Mouse (Mus musculus) CD8-positive naive resting alpha-beta T cell, adult 2 months (primary cell): ENCODE data around the gene Ccr6.
A peak's percentile ranks its signal among the peaks of the same experiment; 100 is the strongest.

Experiments used
- DNase-seq, 2 experiments: peaks; one replicate each; pipeline ENCODE4 v3.0.0; 2022; ENCODE audit warnings: low read depth in 2 of 2, low spot score in 2 of 2

Ccr6 gene

DNA sequence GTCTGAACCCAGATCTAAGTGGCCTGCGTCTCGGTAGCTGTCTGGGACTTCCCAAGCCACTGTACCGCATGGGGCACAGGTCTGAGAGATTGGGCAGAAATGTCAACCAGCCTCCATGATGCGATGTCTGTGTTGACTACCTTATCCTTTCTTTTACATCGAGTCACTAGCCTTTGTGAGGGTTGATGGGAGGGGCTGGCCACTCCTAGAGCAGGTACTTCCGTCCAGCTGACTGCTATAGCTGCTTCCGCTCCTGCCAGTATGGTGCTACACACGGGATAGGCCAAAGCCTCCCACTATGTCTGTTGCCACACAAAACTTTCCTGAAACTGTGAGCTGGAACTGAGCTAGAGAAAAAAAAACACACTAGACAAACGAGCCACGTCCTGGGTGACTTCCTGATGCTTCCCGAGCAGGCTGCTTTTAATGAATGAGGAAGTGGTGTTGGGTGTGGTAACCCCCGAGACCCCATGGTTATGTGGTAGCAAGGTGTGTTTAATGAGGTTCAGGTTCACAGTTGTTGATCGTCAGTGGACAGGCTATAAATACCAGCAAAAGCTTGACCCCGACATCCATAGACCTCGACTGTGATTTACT, 2.1 kb upstream of the Ccr6 start:
- DNase-seq, result no peak

DNA sequence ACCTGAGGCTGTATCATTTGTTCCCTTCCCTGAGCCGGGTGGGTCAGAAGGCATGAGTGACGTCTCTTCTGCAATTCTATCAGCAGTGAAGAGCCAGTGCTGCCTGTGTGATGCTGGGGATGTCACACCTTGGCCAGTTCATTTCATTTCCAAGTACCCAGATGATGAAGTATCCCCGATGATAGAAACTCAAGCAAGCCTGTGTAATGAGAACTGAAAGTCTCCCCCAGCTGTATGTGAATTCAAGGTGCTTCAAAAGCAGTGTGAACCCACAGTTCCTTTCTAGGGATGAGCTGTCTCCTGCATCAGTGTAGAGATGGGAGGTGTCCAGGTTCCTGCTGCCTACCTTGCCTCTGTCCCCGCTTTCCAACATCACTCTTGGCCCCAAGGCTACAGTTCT, 1.3 kb upstream of the Ccr6 start:
- no peak for DNase-seq

DNA sequence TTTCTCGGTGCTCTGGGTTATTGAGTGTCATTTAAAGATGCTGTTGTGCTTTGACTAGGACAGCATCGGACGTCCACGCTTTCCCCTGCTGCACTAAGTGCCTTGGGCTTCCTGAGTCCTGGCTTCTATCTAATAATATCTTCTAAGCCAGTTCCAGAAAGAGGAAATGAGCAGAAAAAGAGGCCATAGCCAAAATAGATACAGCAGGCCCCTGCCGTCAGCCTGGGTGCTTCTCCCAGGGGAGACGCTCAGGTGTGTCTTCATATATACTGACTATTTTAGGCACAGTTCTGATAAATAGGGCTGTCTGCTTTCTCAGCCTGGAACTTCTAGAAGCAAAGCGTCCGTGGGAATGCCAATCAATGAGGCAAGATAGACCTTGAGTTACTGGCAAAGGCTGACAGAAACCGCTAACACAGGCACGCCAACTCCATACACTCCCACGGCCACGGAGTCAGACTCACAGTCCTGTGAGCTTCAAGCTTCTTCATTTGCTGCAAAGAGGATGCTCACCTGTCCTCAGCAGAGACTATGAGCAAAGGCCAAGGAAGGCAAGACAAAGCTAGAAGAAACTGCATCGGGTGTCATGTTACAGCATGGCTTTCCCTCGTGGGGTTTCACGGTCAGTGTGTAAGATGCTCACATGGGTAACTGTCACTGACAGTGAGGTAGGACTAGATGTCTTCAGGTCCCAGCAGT, 2.3 kb downstream of the Ccr6 start:
- DNase-seq, result no peak

DNA sequence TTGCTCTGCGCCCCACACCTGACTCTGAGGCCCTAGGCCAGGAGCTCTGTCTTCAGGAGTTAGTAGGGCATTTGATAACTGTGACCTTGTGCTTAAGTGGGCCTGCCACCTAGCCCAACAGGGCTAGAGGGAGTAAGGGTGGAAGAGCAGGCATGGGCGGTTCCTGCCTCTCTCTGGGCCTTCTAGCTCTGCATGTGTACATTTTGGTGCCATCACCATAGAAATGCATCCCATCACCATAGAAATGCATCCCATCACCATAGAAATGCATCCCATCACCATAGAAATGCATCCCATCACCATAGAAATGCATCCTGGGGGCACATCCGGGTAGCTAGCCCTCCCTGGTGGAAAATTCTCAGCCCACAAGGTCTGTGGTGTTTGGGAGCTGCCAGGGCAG, 3.7 kb downstream of the Ccr6 start:
- no peak for DNase-seq

DNA sequence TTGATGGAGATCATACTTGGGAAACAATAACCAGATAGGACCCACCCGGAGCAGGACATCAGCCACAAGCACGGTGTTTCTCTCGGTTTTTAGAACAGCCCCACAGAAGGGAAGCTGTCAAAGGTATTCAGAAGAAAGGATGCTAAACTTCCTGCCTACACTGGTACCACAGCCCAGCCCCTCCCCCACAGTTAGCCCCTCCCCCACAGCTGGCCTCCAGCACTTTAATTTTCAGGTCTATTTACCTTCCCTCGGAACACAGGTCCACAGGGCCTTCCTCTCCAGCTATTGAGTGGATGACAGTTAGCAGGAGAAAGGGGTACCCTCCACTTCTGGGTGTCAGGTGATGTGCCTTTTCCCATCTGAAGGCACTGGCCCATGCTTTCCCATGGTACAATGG, 4.7 kb downstream of the Ccr6 start:
- DNase-seq, result no peak

DNA sequence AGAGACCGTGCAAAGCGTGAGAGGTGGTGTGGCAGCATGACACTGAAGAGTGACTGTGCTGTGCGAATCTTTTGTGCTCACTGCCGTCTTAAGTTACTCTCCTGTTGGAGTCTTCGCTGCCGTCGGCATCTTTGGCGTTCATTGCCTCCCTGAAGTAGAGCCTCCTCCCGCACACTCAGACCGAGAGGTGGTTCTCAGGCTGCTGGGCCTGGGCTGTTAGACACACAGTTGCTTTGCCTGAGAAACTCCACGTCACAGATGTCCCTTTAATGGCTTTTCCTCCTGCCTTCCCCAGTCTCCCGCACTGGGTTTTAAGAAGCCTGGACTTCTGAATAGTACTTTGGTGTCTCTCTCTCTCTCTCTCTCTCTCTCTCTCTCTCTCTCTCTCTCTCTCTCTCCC, 5.8 kb downstream of the Ccr6 start:
- no peak for DNase-seq

DNA sequence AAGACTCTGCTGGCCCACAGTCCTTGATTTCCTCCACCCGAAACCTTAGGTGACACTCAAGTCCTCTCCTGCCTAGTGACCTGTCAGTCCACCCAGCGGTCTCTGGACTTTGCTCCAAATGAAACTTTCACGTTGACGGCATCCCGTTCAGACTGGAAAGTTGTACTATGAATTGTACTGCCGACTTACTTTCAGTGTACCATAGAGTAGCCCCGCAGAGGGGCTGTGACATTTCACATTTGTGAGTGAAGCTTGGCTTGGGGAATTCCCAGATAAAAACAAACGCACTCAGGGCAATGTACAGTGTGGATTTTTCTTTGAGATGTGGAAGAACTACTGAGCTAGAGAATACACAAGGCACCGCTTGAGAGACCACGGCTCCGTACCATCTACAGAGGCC, 6.3 kb downstream of the Ccr6 start:
- DNase-seq, result no peak

DNA sequence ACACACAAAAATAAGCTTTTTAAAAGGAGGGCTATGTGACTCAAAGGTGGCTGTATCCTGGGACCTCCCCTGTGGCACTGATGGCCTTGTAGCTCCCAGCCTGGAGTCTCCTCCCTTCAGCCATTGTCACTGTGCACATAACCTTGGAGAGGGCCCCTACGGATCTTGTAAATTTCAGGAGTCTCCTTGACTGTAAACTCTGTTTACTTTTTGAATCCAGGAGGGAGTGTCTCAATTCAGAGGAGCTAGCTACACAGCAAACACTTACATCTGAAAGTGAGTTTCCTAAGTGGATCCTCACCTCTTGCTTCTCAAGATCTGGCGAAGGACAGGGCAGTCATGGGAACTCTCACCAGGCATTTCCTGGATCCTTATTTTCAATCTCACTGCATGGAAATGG, 8.3 kb downstream of the Ccr6 start:
- DNase-seq, result no peak

DNA sequence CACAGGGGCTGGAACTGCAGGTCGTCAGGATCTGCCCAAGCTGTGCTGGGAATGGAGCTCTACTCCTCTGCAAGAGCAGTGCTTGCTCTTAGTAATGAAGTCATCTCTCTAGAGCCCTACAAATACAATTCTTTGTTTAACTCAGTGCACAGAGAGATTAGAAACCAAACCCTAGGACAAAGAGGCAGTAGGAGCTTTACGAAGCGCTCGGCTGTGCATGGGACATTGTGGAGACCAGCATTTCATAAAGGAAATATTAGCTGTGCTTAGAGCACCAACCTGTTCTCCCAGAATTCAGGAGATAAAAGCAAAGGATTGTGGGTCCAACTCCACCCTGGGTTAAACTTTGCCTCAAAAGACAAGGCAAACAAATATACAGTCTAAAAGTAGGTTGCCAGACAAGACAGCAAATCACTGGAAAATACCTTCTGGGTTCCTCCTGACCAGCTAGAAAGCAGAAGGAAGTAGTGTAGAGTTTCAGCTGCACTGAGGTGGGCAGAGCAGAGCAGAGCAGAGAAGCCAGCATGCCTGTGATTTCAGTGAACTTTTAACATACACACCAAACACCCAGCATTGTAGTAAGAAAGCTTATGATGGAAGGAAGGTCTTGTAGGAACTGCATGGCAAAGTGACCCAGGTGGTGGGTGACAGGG, 10.4 kb downstream of the Ccr6 start:
- no peak for DNase-seq

DNA sequence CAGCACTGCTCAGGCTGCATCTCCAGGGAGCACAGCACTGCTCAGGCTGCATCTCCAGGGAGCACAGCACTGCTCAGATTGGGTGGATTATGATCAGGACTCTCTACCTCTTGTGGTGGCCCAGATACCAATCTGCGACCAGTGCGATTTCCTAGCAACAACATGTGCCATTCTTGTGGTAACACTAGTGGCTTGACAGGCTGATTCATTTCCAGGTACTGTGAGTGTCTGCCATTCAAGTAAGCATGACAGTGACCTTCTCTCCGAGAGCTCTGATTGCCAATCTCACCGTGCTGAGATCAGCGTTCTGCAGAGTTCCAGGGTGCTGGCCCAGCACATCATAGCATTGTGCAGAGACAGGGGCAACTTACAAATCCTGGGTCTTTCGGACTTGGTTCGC, 15.9 kb downstream of the Ccr6 start:
- no peak for DNase-seq

DNA sequence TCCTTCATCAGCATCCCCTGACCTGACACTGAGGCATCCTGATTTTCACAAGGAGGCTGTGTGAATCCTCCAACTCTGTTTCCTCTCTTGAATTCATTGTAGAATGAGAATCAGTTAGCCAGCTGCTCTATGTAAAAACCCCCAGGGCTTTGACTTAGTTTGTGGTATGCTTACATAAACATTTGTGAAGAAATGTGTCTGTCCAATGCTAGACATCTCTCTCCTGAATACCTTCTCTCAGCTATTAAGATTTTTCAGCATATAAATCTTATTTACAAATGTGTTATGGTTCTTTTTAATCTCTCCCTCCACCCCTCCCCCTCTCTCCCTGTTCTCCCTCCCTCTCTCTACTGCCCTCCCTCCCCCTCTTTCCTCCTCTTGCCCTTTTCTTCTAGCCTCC, 18.4 kb downstream of the Ccr6 start:
- no peak for DNase-seq

DNA sequence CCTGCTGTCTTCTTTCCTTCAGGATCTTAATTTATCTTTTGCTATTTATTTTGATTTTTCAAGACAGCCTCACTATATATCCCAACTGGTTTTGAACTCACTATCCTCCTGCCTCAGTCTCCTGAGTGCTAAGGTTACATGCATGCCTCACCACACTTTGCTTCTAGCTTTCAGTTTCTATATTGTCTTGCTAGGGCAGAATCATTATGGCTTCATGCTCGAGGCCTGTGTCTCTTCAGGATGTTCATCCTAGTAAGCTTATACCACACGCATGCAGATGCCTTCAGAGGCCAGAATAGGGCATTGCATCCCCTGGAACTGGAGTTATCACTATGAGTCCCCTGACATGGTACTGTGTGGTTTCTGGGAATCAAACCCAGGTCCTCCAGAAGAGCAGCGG, 19.1 kb downstream of the Ccr6 start:
- no peak for DNase-seq

DNA sequence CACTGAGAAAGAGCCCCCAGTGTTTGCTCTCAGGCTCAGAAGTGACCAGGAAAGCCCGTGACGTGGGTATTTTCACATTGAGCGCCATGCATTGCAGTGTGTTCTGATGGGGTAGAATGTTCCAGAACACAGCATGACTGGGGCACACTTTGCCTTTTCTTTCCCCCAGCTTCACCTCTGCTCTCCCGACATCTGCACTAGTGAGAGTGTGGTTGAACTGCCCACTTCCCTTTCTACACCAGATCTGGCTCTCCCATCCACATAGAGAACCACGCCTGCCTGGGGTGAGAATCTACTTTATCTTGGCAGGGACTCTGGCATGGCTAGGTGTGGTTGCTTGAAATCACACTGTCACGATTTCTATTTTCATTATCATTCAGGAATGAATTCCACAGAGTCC, 19.7 kb downstream of the Ccr6 start:
- DNase-seq, result no peak

DNA sequence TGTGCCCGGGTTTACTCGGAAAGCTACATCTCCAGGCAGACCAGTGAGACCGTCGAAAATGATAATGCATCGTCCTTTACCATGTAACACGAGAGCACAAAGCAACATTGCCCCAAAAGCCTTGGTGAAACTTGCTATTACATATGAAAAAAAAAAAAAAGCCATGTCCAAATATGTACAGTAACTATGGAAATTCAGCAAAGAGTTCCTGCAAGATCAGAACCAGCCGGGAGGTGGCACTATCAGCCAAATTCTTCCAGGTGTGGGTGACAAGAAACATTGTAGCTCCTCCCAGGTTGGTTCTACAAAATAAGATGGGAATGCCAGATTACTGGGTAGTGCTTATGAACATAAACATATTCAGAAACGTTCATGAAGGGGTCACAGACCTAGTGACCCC, 21.1 kb downstream of the Ccr6 start:
- DNase-seq, result no peak

DNA sequence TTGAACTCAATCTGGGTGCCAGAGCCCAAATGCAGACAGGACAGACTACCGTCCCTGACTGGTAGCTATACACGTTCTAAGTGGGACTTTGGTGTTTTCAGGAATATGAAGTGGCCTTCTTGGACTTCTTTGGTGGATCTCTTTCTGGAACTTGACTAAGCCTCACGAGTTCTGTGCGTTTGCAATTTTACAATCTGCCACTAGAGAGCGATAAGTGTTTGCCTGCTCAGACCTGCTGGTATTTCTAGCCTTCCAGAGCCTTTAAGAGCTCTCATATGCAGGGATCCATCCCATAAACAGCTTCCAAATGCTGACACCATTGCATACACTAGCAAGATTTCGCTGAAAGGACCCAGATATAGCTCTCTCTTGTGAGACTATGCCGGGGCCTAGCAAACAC, 28.8 kb downstream of the Ccr6 start:
- DNase-seq, result peak; percentile 15 to 37

DNA sequence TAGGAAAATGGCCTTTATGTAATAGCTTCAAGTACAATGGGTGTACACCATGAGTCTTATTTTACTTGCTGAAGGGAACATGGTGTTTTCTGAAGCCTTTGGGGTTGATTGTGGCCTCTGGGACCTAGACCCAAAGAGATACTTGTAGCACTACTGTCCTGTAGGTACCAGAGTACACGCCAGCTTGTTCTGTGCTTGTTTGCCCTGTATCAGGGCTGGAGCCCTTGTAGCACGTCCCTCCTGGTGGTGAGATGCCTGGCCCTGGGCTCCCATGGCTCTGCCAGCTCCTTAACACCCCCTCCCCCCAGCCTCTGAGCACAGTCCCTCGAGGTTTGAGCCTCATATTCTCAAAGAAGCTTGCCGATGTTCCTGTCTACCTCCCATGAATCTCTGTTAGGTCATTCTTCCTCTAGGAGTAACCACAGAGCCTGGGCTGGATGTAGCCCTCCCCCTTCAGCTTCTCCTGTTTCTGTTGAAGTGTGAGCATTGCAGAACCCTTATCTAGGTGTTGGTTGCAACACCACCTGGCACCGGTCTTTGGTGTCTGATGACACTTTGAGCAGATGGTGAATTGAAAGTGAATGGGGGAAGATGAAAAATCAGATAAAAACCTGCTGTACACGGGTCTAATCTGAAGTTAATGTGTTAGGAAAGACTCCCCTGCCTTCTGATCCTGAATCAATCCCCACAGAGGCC, 36.4 kb downstream of the Ccr6 start:
- no peak for DNase-seq

DNA sequence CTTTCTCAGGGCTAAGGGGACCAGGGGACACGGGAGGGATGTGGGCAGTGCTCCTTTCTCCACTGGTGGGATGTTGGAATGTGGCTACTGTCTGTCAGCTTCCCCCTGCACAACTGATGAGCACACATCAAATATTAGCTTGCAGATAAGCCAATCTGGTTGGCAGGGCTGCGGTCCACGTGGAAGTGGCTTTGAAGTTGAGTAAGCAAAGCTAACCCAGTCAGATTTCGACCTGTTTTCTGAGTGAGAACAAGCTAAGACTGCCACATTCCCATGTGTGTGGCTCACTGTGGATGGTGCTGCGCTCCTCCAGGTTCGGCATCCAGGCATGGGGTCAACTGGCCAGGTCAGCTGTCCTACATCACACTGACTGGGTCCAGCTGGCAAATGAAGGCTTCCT, 37.1 kb downstream of the Ccr6 start:
- DNase-seq, result no peak

DNA sequence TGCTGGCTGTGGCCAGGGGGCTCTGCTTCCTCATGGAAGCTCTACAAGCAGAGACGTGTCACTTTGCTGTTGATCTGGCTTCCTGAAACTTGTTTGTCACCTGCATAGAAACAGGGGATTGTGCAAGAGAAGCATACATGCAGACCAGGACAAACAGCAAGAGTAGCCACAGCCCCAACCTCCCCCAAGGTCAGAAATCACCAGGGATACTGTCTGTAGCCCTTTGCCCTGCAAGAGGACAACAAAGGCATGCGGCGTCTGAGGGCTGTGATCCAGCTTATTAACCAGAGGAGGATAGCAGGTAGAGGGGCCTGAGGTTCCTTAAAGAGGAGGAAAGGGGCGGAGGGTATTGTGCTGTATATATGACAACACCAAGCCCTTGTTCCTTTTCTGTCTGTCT, 40.2 kb downstream of the Ccr6 start:
- DNase-seq, result no peak

DNA sequence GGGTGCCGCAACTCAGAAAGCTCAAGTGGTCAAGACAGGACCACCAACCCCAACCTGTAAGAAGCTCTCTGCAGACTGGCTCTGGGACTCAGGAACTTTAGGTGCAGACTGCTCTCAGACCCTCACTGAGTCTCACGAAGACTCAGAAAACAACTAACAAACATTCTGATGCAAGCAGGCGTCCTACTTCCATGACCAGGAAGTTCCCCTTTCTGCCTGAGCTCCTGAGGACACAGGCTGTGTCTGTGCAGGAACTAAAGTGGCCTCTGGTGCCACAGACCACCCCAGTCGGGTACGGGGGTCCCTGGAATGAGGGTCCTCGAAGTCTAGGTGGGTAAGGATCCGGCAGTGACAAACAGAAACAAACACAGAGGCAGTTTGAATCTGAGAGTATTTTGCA, 40.8 kb downstream of the Ccr6 start:
- no peak for DNase-seq

DNA sequence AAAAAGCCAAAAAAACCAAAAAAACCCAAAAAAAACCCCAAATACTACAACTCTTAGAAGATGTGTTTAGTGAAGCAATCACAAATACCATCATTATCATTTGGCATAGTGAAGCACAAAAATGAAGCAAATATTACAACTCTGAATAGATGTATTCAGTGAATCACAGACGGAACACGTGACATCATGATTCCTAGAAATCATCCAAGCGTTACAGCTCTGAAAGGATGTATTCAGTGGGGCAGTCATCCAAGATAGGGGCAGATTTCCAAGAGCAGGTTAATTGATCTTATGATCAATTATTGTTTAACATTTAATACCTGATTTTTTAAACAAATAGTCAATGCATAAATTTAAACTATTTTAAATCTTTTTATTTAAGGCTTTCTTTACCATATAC, 41.4 kb downstream of the Ccr6 start:
- DNase-seq, result no peak

DNA sequence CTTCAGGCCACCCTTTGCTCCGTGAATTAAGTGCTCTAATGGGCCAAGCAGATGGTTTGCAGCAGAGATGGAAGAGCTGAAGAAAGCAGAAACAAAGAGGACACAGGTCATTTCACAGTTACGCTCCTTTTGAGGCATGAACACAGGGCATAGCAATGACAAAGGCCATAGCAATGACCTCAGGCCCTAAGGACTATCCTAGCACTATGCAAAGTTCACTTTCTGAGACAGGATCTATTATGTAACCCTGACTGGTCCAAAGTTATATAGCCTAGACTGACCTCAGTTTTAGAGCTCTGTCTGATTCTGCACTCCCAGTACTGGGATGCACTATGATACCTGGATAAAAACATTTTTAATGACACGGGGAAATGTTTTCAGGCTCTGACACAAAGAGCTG, 42.5 kb downstream of the Ccr6 start:
- no peak for DNase-seq

DNA sequence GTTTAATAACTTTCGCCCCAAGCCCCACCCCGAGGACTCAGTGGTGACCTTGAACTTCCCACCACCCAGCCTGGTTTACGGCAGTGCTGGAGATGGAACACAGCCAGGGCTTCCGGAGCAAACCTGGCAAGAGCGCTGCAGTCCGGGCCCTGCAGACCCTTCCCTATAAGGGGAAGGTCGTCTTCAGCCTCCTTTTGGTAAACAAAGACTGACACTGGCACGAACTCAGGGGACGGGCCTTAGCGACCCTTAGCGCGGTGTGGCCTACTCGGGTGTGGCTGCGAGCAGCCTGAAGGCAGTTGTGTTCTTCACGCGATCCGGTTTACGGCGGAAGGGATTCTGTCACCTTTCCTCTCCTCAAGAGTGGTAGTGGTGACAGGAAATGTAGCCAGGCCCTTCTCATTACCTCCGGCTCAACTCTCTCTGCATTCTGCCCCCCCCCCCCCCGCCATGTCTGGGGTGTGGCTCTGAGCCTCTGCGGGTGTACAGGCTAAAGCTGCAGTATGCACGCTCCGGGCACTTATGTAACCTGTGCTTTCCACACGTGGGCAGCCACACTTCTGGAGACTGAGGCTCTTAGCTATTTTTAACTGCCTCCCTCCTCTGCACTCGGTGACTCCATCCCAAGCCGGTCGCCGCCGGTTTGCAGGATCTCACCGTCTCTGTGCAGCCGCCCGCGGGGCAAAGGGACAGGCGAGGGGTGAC, 47.1 kb downstream of the Ccr6 start, which contains the start of gene Mpc1:
TSS of gene Mpc1 (plus strand) at position 84 of the 705 bp plus-strand sequence.
- peak; percentile 29 to 54 for DNase-seq
